Mouse (Mus musculus): ENCODE data around the gene Herpud2. TPM values are rescaled to one million over a fixed set of nuclear protein-coding genes. Genes with fewer than 3 reads are reported as not detected.

Gene Herpud2
- polyA plus RNA-seq (2015; fragmentation: Nextera tagmentation; extraction: Ambion mirVana): 20.1 and 20.4 TPM in 2 replicates

- under 1% methylated on average over 47 of the region's 51 CpGs for WGBS
- Histone ChIP-seq H3K4me2 (ENCODE audit: low read depth, low read length) (peak within 1 kb of the TSS; percentile 92), H3K9ac (ENCODE audit: low read length) (peak within 1 kb of the TSS; percentile 96), H3K4me1 (ENCODE audit: control insufficient read depth, insufficient read depth, low read length) (peaks cover 8% of the 10 kb centered on the region; the same call in 1 of the 2 replicates), H3K4me3 (replicated peaks; ENCODE audit: low read length) (peak within 1 kb of the TSS; percentile 88), H3K27ac (ENCODE audit: low read length) (peak within 1 kb of the TSS; percentile 98), H3K9me3 (replicated peaks; ENCODE audit: control insufficient read depth, low read length) (no peaks in the 10 kb centered on the region), H3K27me3 (ENCODE audit: control insufficient read depth, insufficient read depth, low read length) (no peaks in the 10 kb centered on the region), H3K36me3 (ENCODE audit: control insufficient read depth, insufficient read depth, low read length) (no peaks in the 10 kb centered on the region)
- ATAC-seq (ENCODE audit: insufficient read depth, low FRiP score): peak; percentile 98
Measured at GRCm38 (mm10) chr9:25151611-25152241, at the start of gene Herpud2. Herpud2 (minus strand) TSS chr9:25151820.

GRCm38 (mm10) chr9:25200987-25201386 lies 49.4 kb upstream of the Herpud2 start:
- H3K27ac ChIP-seq (ENCODE audit: low read length): no peak overlapping the region
- H3K4me1 ChIP-seq (ENCODE audit: control insufficient read depth, insufficient read depth, low read length): peaks cover 5% of the 10 kb centered on the region; the same call in 1 of the 2 replicates
- H3K4me3 ChIP-seq (replicated peaks; ENCODE audit: low read length): no peak overlapping the region
- H3K9me3 ChIP-seq (replicated peaks; ENCODE audit: control insufficient read depth, low read length): no peaks in the 10 kb centered on the region
- H3K9ac ChIP-seq (ENCODE audit: low read length): no peak overlapping the region
- WGBS: 76% methylated on average over 3 of the region's 3 CpGs
- no peaks in the 10 kb centered on the region for H3K36me3 ChIP-seq (ENCODE audit: control insufficient read depth, insufficient read depth, low read length)
- H3K27me3 ChIP-seq (ENCODE audit: control insufficient read depth, insufficient read depth, low read length): no peaks in the 10 kb centered on the region
- no peak overlapping the region for H3K4me2 ChIP-seq (ENCODE audit: low read depth, low read length)
- ATAC-seq (ENCODE audit: insufficient read depth, low FRiP score): no peak

GRCm38 (mm10) chr9:25200148-25200547 lies 48.5 kb upstream of the Herpud2 start:
- Histone ChIP-seq H3K9ac (ENCODE audit: low read length) (no peak overlapping the region), H3K4me3 (replicated peaks; ENCODE audit: low read length) (no peak overlapping the region), H3K9me3 (replicated peaks; ENCODE audit: control insufficient read depth, low read length) (no peaks in the 10 kb centered on the region), H3K27ac (ENCODE audit: low read length) (no peak overlapping the region), H3K4me1 (ENCODE audit: control insufficient read depth, insufficient read depth, low read length) (peaks cover 5% of the 10 kb centered on the region; the same call in 1 of the 2 replicates), H3K36me3 (ENCODE audit: control insufficient read depth, insufficient read depth, low read length) (no peaks in the 10 kb centered on the region), H3K27me3 (ENCODE audit: control insufficient read depth, insufficient read depth, low read length) (no peaks in the 10 kb centered on the region), H3K4me2 (ENCODE audit: low read depth, low read length) (no peak overlapping the region)
- WGBS: 61% methylated on average over 3 of the region's 3 CpGs
- ATAC-seq (ENCODE audit: insufficient read depth, low FRiP score): no peak

- 84% methylated on average over 5 of the region's 5 CpGs for WGBS
- no peaks in the 10 kb centered on the region for H3K27me3 ChIP-seq (ENCODE audit: control insufficient read depth, insufficient read depth, low read length)
- H3K4me1 ChIP-seq (ENCODE audit: control insufficient read depth, insufficient read depth, low read length): peaks cover 2% of the 10 kb centered on the region; the same call in 1 of the 2 replicates
- ATAC-seq (ENCODE audit: insufficient read depth, low FRiP score): no peak
- H3K9me3 ChIP-seq (replicated peaks; ENCODE audit: control insufficient read depth, low read length): no peaks in the 10 kb centered on the region
- no peaks in the 10 kb centered on the region for H3K36me3 ChIP-seq (ENCODE audit: control insufficient read depth, insufficient read depth, low read length)
- H3K9ac ChIP-seq (ENCODE audit: low read length): no peak overlapping the region
- no peak overlapping the region for H3K27ac ChIP-seq (ENCODE audit: low read length)
- H3K4me3 ChIP-seq (replicated peaks; ENCODE audit: low read length): no peak overlapping the region
- H3K4me2 ChIP-seq (ENCODE audit: low read depth, low read length): no peak overlapping the region
Measured at GRCm38 (mm10) chr9:25196746-25197145, 45.1 kb upstream of the Herpud2 start.

GRCm38 (mm10) chr9:25191612-25192011 lies 40.0 kb upstream of the Herpud2 start:
- H3K4me2 ChIP-seq (ENCODE audit: low read depth, low read length): no peak overlapping the region
- H3K4me3 ChIP-seq (replicated peaks; ENCODE audit: low read length): no peak overlapping the region
- no peaks in the 10 kb centered on the region for H3K36me3 ChIP-seq (ENCODE audit: control insufficient read depth, insufficient read depth, low read length)
- H3K4me1 ChIP-seq (ENCODE audit: control insufficient read depth, insufficient read depth, low read length): no peaks in the 10 kb centered on the region
- no peak for ATAC-seq (ENCODE audit: insufficient read depth, low FRiP score)
- no peak overlapping the region for H3K9ac ChIP-seq (ENCODE audit: low read length)
- 54% methylated on average over 2 of the region's 2 CpGs for WGBS
- H3K27me3 ChIP-seq (ENCODE audit: control insufficient read depth, insufficient read depth, low read length): no peaks in the 10 kb centered on the region
- H3K27ac ChIP-seq (ENCODE audit: low read length): no peak overlapping the region
- no peaks in the 10 kb centered on the region for H3K9me3 ChIP-seq (replicated peaks; ENCODE audit: control insufficient read depth, low read length)

GRCm38 (mm10) chr9:25186501-25186900 lies 34.9 kb upstream of the Herpud2 start:
- no peaks in the 10 kb centered on the region for H3K27me3 ChIP-seq (ENCODE audit: control insufficient read depth, insufficient read depth, low read length)
- no peak overlapping the region for H3K4me2 ChIP-seq (ENCODE audit: low read depth, low read length)
- ATAC-seq (ENCODE audit: insufficient read depth, low FRiP score): no peak
- no peaks in the 10 kb centered on the region for H3K4me1 ChIP-seq (ENCODE audit: control insufficient read depth, insufficient read depth, low read length)
- H3K36me3 ChIP-seq (ENCODE audit: control insufficient read depth, insufficient read depth, low read length): no peaks in the 10 kb centered on the region
- no peak overlapping the region for H3K27ac ChIP-seq (ENCODE audit: low read length)
- WGBS: 79% methylated on average over 4 of the region's 4 CpGs
- H3K4me3 ChIP-seq (replicated peaks; ENCODE audit: low read length): no peak overlapping the region
- H3K9me3 ChIP-seq (replicated peaks; ENCODE audit: control insufficient read depth, low read length): no peaks in the 10 kb centered on the region
- no peak overlapping the region for H3K9ac ChIP-seq (ENCODE audit: low read length)

- 68% methylated on average over 7 of the region's 7 CpGs for WGBS
- H3K4me1 ChIP-seq (ENCODE audit: control insufficient read depth, insufficient read depth, low read length): no peaks in the 10 kb centered on the region
- no peak for ATAC-seq (ENCODE audit: insufficient read depth, low FRiP score)
- no peaks in the 10 kb centered on the region for H3K27me3 ChIP-seq (ENCODE audit: control insufficient read depth, insufficient read depth, low read length)
- H3K36me3 ChIP-seq (ENCODE audit: control insufficient read depth, insufficient read depth, low read length): no peaks in the 10 kb centered on the region
- H3K4me2 ChIP-seq (ENCODE audit: low read depth, low read length): no peak overlapping the region
- no peak overlapping the region for H3K9ac ChIP-seq (ENCODE audit: low read length)
- H3K27ac ChIP-seq (ENCODE audit: low read length): no peak overlapping the region
- no peak overlapping the region for H3K4me3 ChIP-seq (replicated peaks; ENCODE audit: low read length)
- H3K9me3 ChIP-seq (replicated peaks; ENCODE audit: control insufficient read depth, low read length): no peaks in the 10 kb centered on the region
Measured at GRCm38 (mm10) chr9:25185854-25186253, 34.2 kb upstream of the Herpud2 start.

GRCm38 (mm10) chr9:25184606-25185005 lies 33.0 kb upstream of the Herpud2 start:
- H3K4me3 ChIP-seq (replicated peaks; ENCODE audit: low read length): no peak overlapping the region
- no peak overlapping the region for H3K9ac ChIP-seq (ENCODE audit: low read length)
- ATAC-seq (ENCODE audit: insufficient read depth, low FRiP score): no peak
- no peaks in the 10 kb centered on the region for H3K9me3 ChIP-seq (replicated peaks; ENCODE audit: control insufficient read depth, low read length)
- H3K36me3 ChIP-seq (ENCODE audit: control insufficient read depth, insufficient read depth, low read length): no peaks in the 10 kb centered on the region
- no peaks in the 10 kb centered on the region for H3K4me1 ChIP-seq (ENCODE audit: control insufficient read depth, insufficient read depth, low read length)
- WGBS: 88% methylated on average over 2 of the region's 2 CpGs
- no peak overlapping the region for H3K27ac ChIP-seq (ENCODE audit: low read length)
- no peak overlapping the region for H3K4me2 ChIP-seq (ENCODE audit: low read depth, low read length)
- no peaks in the 10 kb centered on the region for H3K27me3 ChIP-seq (ENCODE audit: control insufficient read depth, insufficient read depth, low read length)

GRCm38 (mm10) chr9:25178066-25178465 lies 26.4 kb upstream of the Herpud2 start:
- ATAC-seq (ENCODE audit: insufficient read depth, low FRiP score): no peak
- no peak overlapping the region; the same call in 1 of the 2 replicates for H3K27ac ChIP-seq (ENCODE audit: low read length)
- H3K9ac ChIP-seq (ENCODE audit: low read length): no peak overlapping the region
- no peak overlapping the region for H3K4me2 ChIP-seq (ENCODE audit: low read depth, low read length)
- no peaks in the 10 kb centered on the region for H3K36me3 ChIP-seq (ENCODE audit: control insufficient read depth, insufficient read depth, low read length)
- no peaks in the 10 kb centered on the region for H3K9me3 ChIP-seq (replicated peaks; ENCODE audit: control insufficient read depth, low read length)
- H3K27me3 ChIP-seq (ENCODE audit: control insufficient read depth, insufficient read depth, low read length): no peaks in the 10 kb centered on the region
- no peak overlapping the region for H3K4me3 ChIP-seq (replicated peaks; ENCODE audit: low read length)
- peaks cover 5% of the 10 kb centered on the region; the same call in 1 of the 2 replicates for H3K4me1 ChIP-seq (ENCODE audit: control insufficient read depth, insufficient read depth, low read length)
- WGBS: 81% methylated on average over 3 of the region's 3 CpGs

Data from stomach, embryonic 16.5 days (tissue).